20 mouse cellular contexts compared by ENCODE assay signal in genomic region chr10:53382696-53383365, GRCm38 (mm10). TPM values are rescaled to one million over a fixed set of nuclear protein-coding genes. Genes with fewer than 3 reads are reported as not detected.
DNase-seq lines count a peak whose midpoint lies in the region; ATAC-seq lines count a peak whose summit lies in the region.
"Had no signal": no experiment of that assay in that cellular context is flagged by ENCODE, and none has a peak within 500 bp of the region (broad histone marks: within the 10 kb centered on the region; RNA-seq: fewer than 3 reads in every experiment).

No protein-coding gene starts in this region.

- H3K27ac ChIP-seq in kidney, embryonic 14.5 days (ENCODE audit: low read depth, low read length): no peak overlapping the region
- H3K27ac ChIP-seq: forebrain, embryonic 12.5 days; heart, adult 2 months; hindbrain, embryonic 15.5 days; layer of hippocampus, adult 2 months; limb, embryonic 15.5 days had no signal

- H3K36me3 ChIP-seq in kidney, embryonic 14.5 days (ENCODE audit: control insufficient read depth, insufficient read depth, low read length): no peaks in the 10 kb centered on the region
- H3K36me3 ChIP-seq: forebrain, embryonic 12.5 days; hindbrain, embryonic 15.5 days; limb, embryonic 15.5 days had no signal

- H3K4me3 ChIP-seq in kidney, embryonic 14.5 days (ENCODE audit: low read length): no peak overlapping the region
- H3K4me3 ChIP-seq: forebrain, embryonic 12.5 days; heart, adult 2 months; hindbrain, embryonic 15.5 days; layer of hippocampus, adult 2 months; limb, embryonic 15.5 days; myocyte had no signal

- H3K9me3 ChIP-seq in kidney, embryonic 14.5 days (ENCODE audit: control insufficient read depth, low read length): no peaks in the 10 kb centered on the region
- H3K9me3 ChIP-seq: forebrain, embryonic 12.5 days; hindbrain, embryonic 15.5 days; limb, embryonic 15.5 days had no signal

- H3K4me1 ChIP-seq in kidney, embryonic 14.5 days (ENCODE audit: control insufficient read depth, insufficient read depth, low read length): peaks cover 4% of the 10 kb centered on the region; the same call in 1 of the 2 replicates

- no peak for ATAC-seq in kidney, embryonic 14.5 days (ENCODE audit: low FRiP score, low TSS enrichment)
- ATAC-seq in erythroblast, adult 5-6 weeks (replicated peaks; ENCODE audit: low FRiP score, poor library complexity, severe bottlenecking): no peak

- 67% methylated on average over 7 of the region's 7 CpGs for WGBS in kidney, embryonic 14.5 days

- peak; percentile 75 for DNase-seq in gastrocnemius, adult 18-20 months (ENCODE audit: low spot score)
- DNase-seq in gastrocnemius, postnatal 14 days: no peak
- peak; percentile 8 to 23 for DNase-seq in kidney, adult 8-10 months
- DNase-seq in lung, postnatal 25 days (ENCODE audit: low spot score): peak; percentile 19
- DNase-seq in lung, postnatal 10 days: no peak
- DNase-seq in layer of hippocampus, postnatal 36 days: no peak
- DNase-seq: adrenal gland, adult 2 months; cerebellum, adult 2 months; heart, adult 2 months; heart, postnatal 4 days; midbrain, embryonic 14.5 days; right cerebral cortex, postnatal 14 days; thymus, postnatal 36 days had no signal

- H3K27me3 ChIP-seq in kidney, embryonic 14.5 days (ENCODE audit: control insufficient read depth, insufficient read depth, low read length): no peaks in the 10 kb centered on the region
- H3K27me3 ChIP-seq: forebrain, embryonic 12.5 days; hindbrain, embryonic 15.5 days; limb, embryonic 15.5 days had no signal

- no peak overlapping the region for H3K9ac ChIP-seq in kidney, embryonic 14.5 days (ENCODE audit: low read depth, low read length)
- H3K9ac ChIP-seq: forebrain, embryonic 12.5 days; hindbrain, embryonic 15.5 days; limb, embryonic 15.5 days had no signal

- H3K4me2 ChIP-seq in kidney, embryonic 14.5 days (replicated peaks; ENCODE audit: low read depth, low read length): no peak overlapping the region
- H3K4me2 ChIP-seq: forebrain, embryonic 12.5 days; hindbrain, embryonic 15.5 days; limb, embryonic 15.5 days had no signal

- intact Hi-C loops in gastrocnemius, postnatal 14 days (cut with DNase I; ENCODE audit: low total_unique reads): no loop called here

RNA-seq across cellular contexts. Expression of gene Cep85l, which starts 3.1 kb away (rescaled TPM):
- 10 to 100 TPM; 30.7 to 44.0 TPM for total RNA-seq in gastrocnemius, adult 18-20 months (2021)
- 10 to 100 TPM; 28.0 to 68.5 TPM for total RNA-seq in gastrocnemius, postnatal 14 days (2021)
- 6.5 and 7.7 TPM in 2 replicates for polyA plus RNA-seq in kidney, embryonic 14.5 days (2014; fragmentation: Nextera tagmentation; extraction: Ambion mirVana)
- total RNA-seq in layer of hippocampus, postnatal 36 days (2021): 10 to 100 TPM; 23.6 to 24.6 TPM
- 5.2 and 10.2 TPM in 2 replicates for total RNA-seq in erythroblast, adult 5-6 weeks (2015; ENCODE audit: low replicate concordance)
- 8.9 and 9.2 TPM in 2 replicates for total RNA-seq in erythroblast, adult 5-6 weeks (2017; ENCODE audit: low replicate concordance)

RNA-seq across cellular contexts. Expression of gene Pln, which starts 45.4 kb away (rescaled TPM):
- total RNA-seq in gastrocnemius, adult 18-20 months (2021): 10 to 100 TPM in 1 of 2 experiments, 1 to 10 TPM in 1; 8.1 to 69.3 TPM
- 1 to 10 TPM; 1.6 TPM for total RNA-seq in gastrocnemius, postnatal 14 days (2021)
- 1.6 TPM in 2 replicates for polyA plus RNA-seq in kidney, embryonic 14.5 days (2014; fragmentation: Nextera tagmentation; extraction: Ambion mirVana)
- 1 to 10 TPM; 1.2 to 1.5 TPM for total RNA-seq in layer of hippocampus, postnatal 36 days (2021)
- total RNA-seq in erythroblast, adult 5-6 weeks (2015; ENCODE audit: low replicate concordance): 1.3 TPM in 2 replicates
- total RNA-seq in erythroblast, adult 5-6 weeks (2017; ENCODE audit: low replicate concordance): 1.8 and 2.0 TPM in 2 replicates

Comparison
In these comparisons a context has a peak if more than half of its experiments do, and no peak if none do; other contexts are left out.
1. DNase-seq: peak in gastrocnemius, adult 18-20 months (single experiment), kidney, adult 8-10 months (2 of 2) and lung, postnatal 25 days (single experiment); none in gastrocnemius, postnatal 14 days (single experiment), lung, postnatal 10 days (single experiment) and layer of hippocampus, postnatal 36 days (0 of 2).